Mouse (Mus musculus): Measurements from ENCODE around the gene Rab11fip4. TPM values are rescaled to one million over a fixed set of nuclear protein-coding genes. Genes with fewer than 3 reads are reported as not detected.

Gene Rab11fip4
- total RNA-seq, 1 experiment: 13.6 TPM

GRCm38 (mm10) chr11:79638691-79639090, 47.7 kb downstream of the Rab11fip4 start:
- TF ChIP-seq MAFK (IDR thresholded peaks at IDR 0.05; ENCODE audit: insufficient read depth, low read depth, low read length): no peak
- TF ChIP-seq HCFC1 (IDR thresholded peaks at IDR 0.05; ENCODE audit: borderline replicate concordance, insufficient read depth, low read length): no peak
- no peak for TF ChIP-seq ZNF384 (IDR thresholded peaks at IDR 0.05; ENCODE audit: low read depth, low read length)
- TF ChIP-seq CHD2 (IDR thresholded peaks at IDR 0.05; ENCODE audit: low read depth, low read length): no peak
- TF ChIP-seq ZC3H11A (IDR thresholded peaks at IDR 0.05; ENCODE audit: borderline replicate concordance, low read depth, low read length): no peak
- Histone ChIP-seq H3K9me3 (ENCODE audit: control insufficient read depth, insufficient read depth, low read depth, low read length) (no peaks in the 10 kb centered on the region), H3K36me3 (ENCODE audit: control insufficient read depth, insufficient read depth, low read length, poor library complexity, severe bottlenecking) (no peaks in the 10 kb centered on the region; the same call in 1 of the 2 replicates), H3K4me3 (ENCODE audit: insufficient read depth in 1 of 2, low read depth in 1 of 2, low read length in 2 of 2, poor library complexity in 1 of 2, severe bottlenecking in 1 of 2) (no peak overlapping the region), H3K4me1 (ENCODE audit: control insufficient read depth in 2 of 2, insufficient read depth in 2 of 2, low read length in 2 of 2, poor library complexity in 1 of 2) (peaks cover 2 to 43% of the 10 kb centered on the region in 2 experiments; a peak in 3 of 4 replicates), H3K9ac (ENCODE audit: insufficient read depth, low read depth, low read length, poor library complexity, severe bottlenecking) (no peak overlapping the region), H3K27ac (ENCODE audit: insufficient read depth, low read depth, low read length, poor library complexity, severe bottlenecking) (no peak overlapping the region)
- no peak for DNase-seq (ENCODE audit: low read depth, low spot score)
- in situ Hi-C loops (cut with MboI; ENCODE audit: low sequenced_read_pairs in 2 of 2, unreplicated experiment in 2 of 2): no loop called here

GRCm38 (mm10) chr11:79640940-79641733, 50.1 kb downstream of the Rab11fip4 start:
- TF ChIP-seq MAFK (IDR thresholded peaks at IDR 0.05; ENCODE audit: insufficient read depth, low read depth, low read length): no peak
- TF ChIP-seq ZNF384 (IDR thresholded peaks at IDR 0.05; ENCODE audit: low read depth, low read length): no peak
- H3K36me3 ChIP-seq (ENCODE audit: control insufficient read depth, insufficient read depth, low read length, poor library complexity, severe bottlenecking): no peaks in the 10 kb centered on the region
- DNase-seq (ENCODE audit: low read depth, low spot score): no peak
- H3K9ac ChIP-seq (ENCODE audit: insufficient read depth, low read depth, low read length, poor library complexity, severe bottlenecking): no peak overlapping the region
- H3K9me3 ChIP-seq (ENCODE audit: control insufficient read depth, insufficient read depth, low read depth, low read length): no peaks in the 10 kb centered on the region
- no peak overlapping the region for H3K4me3 ChIP-seq (ENCODE audit: insufficient read depth in 1 of 2, low read depth in 1 of 2, low read length in 2 of 2, poor library complexity in 1 of 2, severe bottlenecking in 1 of 2)
- peaks cover 13 to 56% of the 10 kb centered on the region in 2 experiments for H3K4me1 ChIP-seq (ENCODE audit: control insufficient read depth in 2 of 2, insufficient read depth in 2 of 2, low read length in 2 of 2, poor library complexity in 1 of 2)
- H3K27ac ChIP-seq (ENCODE audit: insufficient read depth, low read depth, low read length, poor library complexity, severe bottlenecking): no peak overlapping the region
- in situ Hi-C loops (cut with MboI; ENCODE audit: low sequenced_read_pairs in 2 of 2, unreplicated experiment in 2 of 2): no loop called here

GRCm38 (mm10) chr11:79643730-79644129, 52.7 kb downstream of the Rab11fip4 start:
- TF ChIP-seq CHD2 (IDR thresholded peaks at IDR 0.05; ENCODE audit: low read depth, low read length) (no peak), MAFK (IDR thresholded peaks at IDR 0.05; ENCODE audit: insufficient read depth, low read depth, low read length) (no peak), HCFC1 (IDR thresholded peaks at IDR 0.05; ENCODE audit: borderline replicate concordance, insufficient read depth, low read length) (no peak), ZC3H11A (IDR thresholded peaks at IDR 0.05; ENCODE audit: borderline replicate concordance, low read depth, low read length) (no peak), ZNF384 (IDR thresholded peaks at IDR 0.05; ENCODE audit: low read depth, low read length) (no peak)
- Histone ChIP-seq H3K4me1 (ENCODE audit: control insufficient read depth in 2 of 2, insufficient read depth in 2 of 2, low read length in 2 of 2, poor library complexity in 1 of 2) (peaks cover 19 to 72% of the 10 kb centered on the region in 2 experiments; a peak in 3 of 4 replicates), H3K36me3 (ENCODE audit: control insufficient read depth, insufficient read depth, low read length, poor library complexity, severe bottlenecking) (no peaks in the 10 kb centered on the region; the same call in 1 of the 2 replicates), H3K9me3 (ENCODE audit: control insufficient read depth, insufficient read depth, low read depth, low read length) (no peaks in the 10 kb centered on the region), H3K27ac (ENCODE audit: insufficient read depth, low read depth, low read length, poor library complexity, severe bottlenecking) (no peak overlapping the region), H3K4me3 (ENCODE audit: insufficient read depth in 1 of 2, low read depth in 1 of 2, low read length in 2 of 2, poor library complexity in 1 of 2, severe bottlenecking in 1 of 2) (no peak overlapping the region), H3K9ac (ENCODE audit: insufficient read depth, low read depth, low read length, poor library complexity, severe bottlenecking) (peak overlapping the region; percentile 6; the same call in 1 of the 2 replicates)
- no peak for DNase-seq (ENCODE audit: low read depth, low spot score)
- in situ Hi-C loops (cut with MboI; ENCODE audit: low sequenced_read_pairs in 2 of 2, unreplicated experiment in 2 of 2): no loop called here

GRCm38 (mm10) chr11:79644717-79645191, 53.7 kb downstream of the Rab11fip4 start:
- in situ Hi-C loops (cut with MboI; ENCODE audit: low sequenced_read_pairs in 2 of 2, unreplicated experiment in 2 of 2): no loop called here
- H3K9me3 ChIP-seq (ENCODE audit: control insufficient read depth, insufficient read depth, low read depth, low read length): no peaks in the 10 kb centered on the region
- no peaks in the 10 kb centered on the region; the same call in 1 of the 2 replicates for H3K36me3 ChIP-seq (ENCODE audit: control insufficient read depth, insufficient read depth, low read length, poor library complexity, severe bottlenecking)
- H3K4me3 ChIP-seq (ENCODE audit: insufficient read depth in 1 of 2, low read depth in 1 of 2, low read length in 2 of 2, poor library complexity in 1 of 2, severe bottlenecking in 1 of 2): no peak overlapping the region
- no peak for DNase-seq (ENCODE audit: low read depth, low spot score)
- H3K4me1 ChIP-seq (ENCODE audit: control insufficient read depth in 2 of 2, insufficient read depth in 2 of 2, low read length in 2 of 2, poor library complexity in 1 of 2): peaks cover 19 to 68% of the 10 kb centered on the region in 2 experiments; a peak in 3 of 4 replicates
- H3K27ac ChIP-seq (ENCODE audit: insufficient read depth, low read depth, low read length, poor library complexity, severe bottlenecking): no peak overlapping the region
- no peak overlapping the region; the same call in 1 of the 2 replicates for H3K9ac ChIP-seq (ENCODE audit: insufficient read depth, low read depth, low read length, poor library complexity, severe bottlenecking)
- TF ChIP-seq HCFC1 (IDR thresholded peaks at IDR 0.05; ENCODE audit: borderline replicate concordance, insufficient read depth, low read length): no peak
- no peak for TF ChIP-seq ZC3H11A (IDR thresholded peaks at IDR 0.05; ENCODE audit: borderline replicate concordance, low read depth, low read length)
- TF ChIP-seq ZNF384 (IDR thresholded peaks at IDR 0.05; ENCODE audit: low read depth, low read length): no peak
- TF ChIP-seq CHD2 (IDR thresholded peaks at IDR 0.05; ENCODE audit: low read depth, low read length): no peak
- no peak for TF ChIP-seq MAFK (IDR thresholded peaks at IDR 0.05; ENCODE audit: insufficient read depth, low read depth, low read length)

All from ES-E14 (cell line).